ENCODE assay signal across 8 mouse cellular contexts in genomic region chr15:32244344-32244955, GRCm38 (mm10). TPM values are rescaled to one million over a fixed set of nuclear protein-coding genes. Genes with fewer than 3 reads are reported as not detected.
DNase-seq lines count a peak whose midpoint lies in the region; ATAC-seq and TF ChIP-seq lines count a peak whose summit lies in the region.

Gene Sema5a, plus strand, starts transcription at chr15:32244810.

- H3K9me3 ChIP-seq in ES-E14 (ENCODE audit: control insufficient read depth, insufficient read depth, low read depth, low read length), result no peaks in the 10 kb centered on the region
- no peaks in the 10 kb centered on the region for H3K9me3 ChIP-seq in forebrain, embryonic 11.5 days (ENCODE audit: control insufficient read depth, low read length)
- no peaks in the 10 kb centered on the region for H3K9me3 ChIP-seq in heart, embryonic 16.5 days (replicated peaks; ENCODE audit: control insufficient read depth, low read length)
- no peaks in the 10 kb centered on the region for H3K9me3 ChIP-seq in liver, embryonic 16.5 days (replicated peaks; ENCODE audit: control insufficient read depth, low read length)

- peak within 1 kb of the TSS; percentile 71 to 79 for H3K4me3 ChIP-seq in ES-E14 (ENCODE audit: insufficient read depth in 1 of 2, low read depth in 1 of 2, low read length in 2 of 2, poor library complexity in 1 of 2, severe bottlenecking in 1 of 2)
- peak within 1 kb of the TSS; percentile 57 for H3K4me3 ChIP-seq in forebrain, embryonic 11.5 days (ENCODE audit: low read depth, low read length)
- H3K4me3 ChIP-seq in heart, embryonic 16.5 days (ENCODE audit: low read length), result peak within 1 kb of the TSS; percentile 69
- H3K4me3 ChIP-seq in liver, embryonic 16.5 days (ENCODE audit: low read depth, low read length), result peak within 1 kb of the TSS; percentile 49

- in situ Hi-C loops in ES-E14 (cut with MboI; ENCODE audit: low sequenced_read_pairs in 2 of 2, unreplicated experiment in 2 of 2), result no loop called here

- H3K4me1 ChIP-seq in ES-E14 (ENCODE audit: control insufficient read depth in 2 of 2, insufficient read depth in 2 of 2, low read length in 2 of 2, poor library complexity in 1 of 2), result no peaks in the 10 kb centered on the region
- no peaks in the 10 kb centered on the region for H3K4me1 ChIP-seq in forebrain, embryonic 11.5 days (replicated peaks; ENCODE audit: control insufficient read depth, insufficient read depth, low read length)
- H3K4me1 ChIP-seq in heart, embryonic 16.5 days (ENCODE audit: control insufficient read depth, insufficient read depth, low read length), result peaks cover 13% of the 10 kb centered on the region
- H3K4me1 ChIP-seq in liver, embryonic 16.5 days (ENCODE audit: control insufficient read depth, low read depth, low read length), result no peaks in the 10 kb centered on the region

- WGBS in forebrain, embryonic 11.5 days, result under 1% methylated on average over 31 of the region's 45 CpGs
- WGBS in heart, embryonic 16.5 days, result under 1% methylated on average over 45 of the region's 45 CpGs
- under 1% methylated on average over 40 of the region's 45 CpGs for WGBS in liver, embryonic 16.5 days (ENCODE audit: insufficient replicate concordance)

- no peaks in the 10 kb centered on the region for H3K36me3 ChIP-seq in ES-E14 (ENCODE audit: control insufficient read depth, insufficient read depth, low read length, poor library complexity, severe bottlenecking)
- H3K36me3 ChIP-seq in forebrain, embryonic 11.5 days (ENCODE audit: control insufficient read depth, insufficient read depth, low read length), result no peaks in the 10 kb centered on the region
- no peaks in the 10 kb centered on the region for H3K36me3 ChIP-seq in heart, embryonic 16.5 days (ENCODE audit: control insufficient read depth, insufficient read depth)
- no peaks in the 10 kb centered on the region for H3K36me3 ChIP-seq in liver, embryonic 16.5 days (ENCODE audit: control insufficient read depth, insufficient read depth)

- H3K27ac ChIP-seq in ES-E14 (ENCODE audit: insufficient read depth, low read depth, low read length, poor library complexity, severe bottlenecking), result no peak within 1 kb of the TSS
- 0 out of 2 replicates have a peak within 1 kb of the TSS, but pooled peaks have one; percentile 12 for H3K27ac ChIP-seq in forebrain, embryonic 11.5 days (ENCODE audit: low read depth, low read length)
- H3K27ac ChIP-seq in heart, embryonic 16.5 days (ENCODE audit: low read length), result peak within 1 kb of the TSS; percentile 83
- H3K27ac ChIP-seq in liver, embryonic 16.5 days (ENCODE audit: low read length), result no peak within 1 kb of the TSS

- peak within 1 kb of the TSS; percentile 100 for H3K4me2 ChIP-seq in forebrain, embryonic 11.5 days (ENCODE audit: low read depth, low read length, severe bottlenecking)
- peak within 1 kb of the TSS; percentile 94 for H3K4me2 ChIP-seq in heart, embryonic 16.5 days (ENCODE audit: low read depth, low read length)
- H3K4me2 ChIP-seq in liver, embryonic 16.5 days (ENCODE audit: low read depth, low read length), result peak within 1 kb of the TSS; percentile 79

- DNase-seq in ES-E14 (ENCODE audit: low read depth, low spot score), result peak; percentile 40
- peak; percentile 24 for DNase-seq in c-Kit-positive CD71-negative TER-119-negative erythroid progenitor cells, embryonic 14.5 days (ENCODE audit: low read depth)
- peak; percentile 90 for DNase-seq in forebrain, embryonic 11.5 days (ENCODE audit: low spot score)
- peak; percentile 82 to 92 for DNase-seq in kidney, postnatal 25 days
- peak; percentile 80 for DNase-seq in urinary bladder, postnatal 14 days (ENCODE audit: low spot score)

- peak; percentile 93 for ATAC-seq in forebrain, embryonic 11.5 days (replicated peaks; ENCODE audit: low FRiP score)
- peak; percentile 93 for ATAC-seq in heart, embryonic 16.5 days (replicated peaks; ENCODE audit: extremely low read depth, insufficient read depth, low FRiP score)
- ATAC-seq in liver, embryonic 16.5 days (ENCODE audit: low read depth), result peak; percentile 89
- ATAC-seq in neutrophil, adult 5-6 weeks (ENCODE audit: extremely low read depth, insufficient number of reproducible peaks, low FRiP score, poor library complexity, severe bottlenecking), result peak; percentile 60

- peak within 1 kb of the TSS; percentile 70 for H3K9ac ChIP-seq in ES-E14 (ENCODE audit: insufficient read depth, low read depth, low read length, poor library complexity, severe bottlenecking)
- H3K9ac ChIP-seq in forebrain, embryonic 11.5 days (ENCODE audit: low read length), result peak within 1 kb of the TSS; percentile 71
- H3K9ac ChIP-seq in heart, embryonic 16.5 days (ENCODE audit: low read length), result peak within 1 kb of the TSS; percentile 77
- H3K9ac ChIP-seq in liver, embryonic 16.5 days (ENCODE audit: low read depth, low read length), result peak within 1 kb of the TSS; percentile 45

- no peaks in the 10 kb centered on the region for H3K27me3 ChIP-seq in forebrain, embryonic 11.5 days (ENCODE audit: control insufficient read depth, insufficient read depth, low read length)
- H3K27me3 ChIP-seq in heart, embryonic 16.5 days (ENCODE audit: control insufficient read depth, insufficient read depth, low read length), result no peaks in the 10 kb centered on the region
- H3K27me3 ChIP-seq in liver, embryonic 16.5 days (ENCODE audit: control insufficient read depth, insufficient read depth, low read depth, low read length), result peaks cover 14% of the 10 kb centered on the region

TF ChIP-seq in ES-E14, 5 proteins besides CTCF, POLR2A, EP300 and RAD21:
- TF ChIP-seq HCFC1 (IDR thresholded peaks at IDR 0.05; ENCODE audit: borderline replicate concordance, insufficient read depth, low read length), result no peak
- no peak for TF ChIP-seq CHD2 (IDR thresholded peaks at IDR 0.05; ENCODE audit: low read depth, low read length)
- TF ChIP-seq ZC3H11A (IDR thresholded peaks at IDR 0.05; ENCODE audit: borderline replicate concordance, low read depth, low read length), result no peak
- no peak for TF ChIP-seq ZNF384 (IDR thresholded peaks at IDR 0.05; ENCODE audit: low read depth, low read length)
- no peak for TF ChIP-seq MAFK (IDR thresholded peaks at IDR 0.05; ENCODE audit: insufficient read depth, low read depth, low read length)

RNA-seq across cellular contexts. Expression of gene Sema5a, which starts in this region (rescaled TPM):
- total RNA-seq in ES-E14 (2012; rRNA removed), result 2.5 and 2.7 TPM in 2 replicates
- polyA plus RNA-seq in forebrain, embryonic 11.5 days (2014; fragmentation: Nextera tagmentation; extraction: Ambion mirVana), result 14.5 and 16.2 TPM in 2 replicates
- polyA plus RNA-seq in heart, embryonic 16.5 days (2015; fragmentation: Nextera tagmentation; extraction: Ambion mirVana), result 7.4 and 8.7 TPM in 2 replicates
- 0.46 and 0.48 TPM in 2 replicates for polyA plus RNA-seq in liver, embryonic 16.5 days (2015; fragmentation: Nextera tagmentation; extraction: Ambion mirVana)
- 1.4 and 2.0 TPM in 2 replicates for total RNA-seq in neutrophil, adult 5-6 weeks (2017)

Comparison
In these comparisons a context has a peak if more than half of its experiments do, and no peak if none do; other contexts are left out.
1. Peak in ATAC-seq, H3K4me3 ChIP-seq, H3K9ac ChIP-seq and H3K4me2 ChIP-seq in liver, embryonic 16.5 days; RNA of the gene not detected or under 1 TPM.
2. DNase-seq: peak in every context shown above with its lines; median percentile 90 in forebrain, embryonic 11.5 days; 87 in kidney, postnatal 25 days; 80 in urinary bladder, postnatal 14 days; 40 in ES-E14; 24 in c-Kit-positive CD71-negative TER-119-negative erythroid progenitor cells, embryonic 14.5 days.
3. H3K27ac ChIP-seq: peak in forebrain, embryonic 11.5 days (single experiment) and heart, embryonic 16.5 days (single experiment); none in ES-E14 (single experiment) and liver, embryonic 16.5 days (single experiment).
4. Peak in every context shown above with its lines, with median percentiles within 50 percentile points of each other: H3K4me3 ChIP-seq, H3K9ac ChIP-seq, ATAC-seq and H3K4me2 ChIP-seq.